8 mouse cellular contexts compared by ENCODE assay signal in genomic region chr2:12327691-12328354, GRCm38 (mm10). TPM values are rescaled to one million over a fixed set of nuclear protein-coding genes. Genes with fewer than 3 reads are reported as not detected.
A peak's percentile ranks its signal among the peaks of the same experiment; 100 is the strongest.
DNase-seq lines count a peak whose midpoint lies in the region; ATAC-seq and TF ChIP-seq lines count a peak whose summit lies in the region.

No protein-coding gene starts in this region.

- H3K4me3 ChIP-seq in heart, embryonic 11.5 days (ENCODE audit: low read depth, low read length): peak overlapping the region; percentile 32
- H3K4me3 ChIP-seq in embryonic facial prominence, embryonic 10.5 days: peak overlapping the region; percentile 54
- H3K4me3 ChIP-seq in hindbrain, postnatal 0 days (ENCODE audit: low read length): peak overlapping the region; percentile 27
- H3K4me3 ChIP-seq in midbrain, embryonic 14.5 days (replicated peaks; ENCODE audit: low read depth, low read length): 0 out of 2 replicates have a peak overlapping the region, but pooled peaks have one; percentile 1

- 37% methylated on average over 11 of the region's 11 CpGs for WGBS in heart, embryonic 11.5 days (ENCODE audit: insufficient replicate concordance)
- WGBS in embryonic facial prominence, embryonic 10.5 days: 28% methylated on average over 11 of the region's 11 CpGs
- WGBS in hindbrain, postnatal 0 days: 28% methylated on average over 11 of the region's 11 CpGs
- WGBS in midbrain, embryonic 14.5 days: 35% methylated on average over 11 of the region's 11 CpGs

- H3K4me2 ChIP-seq in heart, embryonic 11.5 days: peak overlapping the region; percentile 64
- peak overlapping the region; percentile 53 for H3K4me2 ChIP-seq in hindbrain, postnatal 0 days (ENCODE audit: low read depth, low read length)
- H3K4me2 ChIP-seq in midbrain, embryonic 14.5 days (ENCODE audit: low read length): peak overlapping the region; percentile 49

- H3K4me1 ChIP-seq in heart, embryonic 11.5 days (ENCODE audit: control insufficient read depth, insufficient read depth, low read length): peaks cover 3% of the 10 kb centered on the region; the same call in 1 of the 2 replicates
- peaks cover 23% of the 10 kb centered on the region for H3K4me1 ChIP-seq in embryonic facial prominence, embryonic 10.5 days
- 0 out of 2 replicates have a peak, but pooled peaks cover 8% of the 10 kb centered on the region for H3K4me1 ChIP-seq in hindbrain, postnatal 0 days (ENCODE audit: insufficient read depth, low read length)
- peaks cover 15% of the 10 kb centered on the region for H3K4me1 ChIP-seq in midbrain, embryonic 14.5 days (ENCODE audit: control insufficient read depth, insufficient read depth, low read length)

- DNase-seq in heart, adult 8-10 months (ENCODE audit: low spot score): no peak
- peak; percentile 27 for DNase-seq in embryonic facial prominence, embryonic 10.5 days (ENCODE audit: low spot score)
- DNase-seq in hindbrain, postnatal 0 days (ENCODE audit: low spot score): peak; percentile 23
- peak; percentile 26 for DNase-seq in midbrain, embryonic 14.5 days
- no peak for DNase-seq in right cerebral cortex, postnatal 25 days
- DNase-seq in urinary bladder, postnatal 4 days (ENCODE audit: low spot score in 2 of 2): no peak
- no peak for DNase-seq in urinary bladder, adult 2 months (ENCODE audit: low spot score)

- no peaks in the 10 kb centered on the region for H3K27me3 ChIP-seq in heart, embryonic 11.5 days (ENCODE audit: control insufficient read depth, insufficient read depth, low read length)
- no peaks in the 10 kb centered on the region for H3K27me3 ChIP-seq in embryonic facial prominence, embryonic 10.5 days (replicated peaks; ENCODE audit: low read depth, poor library complexity, severe bottlenecking)
- H3K27me3 ChIP-seq in hindbrain, postnatal 0 days (ENCODE audit: insufficient read depth, low read length): no peaks in the 10 kb centered on the region
- H3K27me3 ChIP-seq in midbrain, embryonic 14.5 days (ENCODE audit: control insufficient read depth, insufficient read depth, low read length): no peaks in the 10 kb centered on the region

- TF ChIP-seq CTCF in hindbrain, postnatal 0 days (IDR thresholded peaks at IDR 0.05; ENCODE audit: low read depth): no peak

- no peak; the same call in 1 of the 2 replicates for ATAC-seq in heart, embryonic 11.5 days (replicated peaks; ENCODE audit: insufficient number of reproducible peaks, low FRiP score, low TSS enrichment)
- 0 out of 2 replicates have a peak, but pooled peaks have one; percentile 27 for ATAC-seq in hindbrain, postnatal 0 days
- ATAC-seq in midbrain, embryonic 14.5 days (ENCODE audit: low FRiP score, low TSS enrichment): peak; percentile 26; the same call in 1 of the 2 replicates

- H3K9ac ChIP-seq in heart, embryonic 11.5 days (ENCODE audit: low read depth, low read length): peak overlapping the region; percentile 24; the same call in 1 of the 2 replicates
- H3K9ac ChIP-seq in hindbrain, postnatal 0 days (replicated peaks; ENCODE audit: low read length): no peak overlapping the region
- H3K9ac ChIP-seq in midbrain, embryonic 14.5 days (replicated peaks; ENCODE audit: low read length): no peak overlapping the region

- no peaks in the 10 kb centered on the region for H3K9me3 ChIP-seq in heart, embryonic 11.5 days (replicated peaks; ENCODE audit: control insufficient read depth, low read length)
- no peaks in the 10 kb centered on the region for H3K9me3 ChIP-seq in embryonic facial prominence, embryonic 10.5 days
- no peaks in the 10 kb centered on the region for H3K9me3 ChIP-seq in hindbrain, postnatal 0 days (ENCODE audit: low read length)
- no peaks in the 10 kb centered on the region for H3K9me3 ChIP-seq in midbrain, embryonic 14.5 days (ENCODE audit: control insufficient read depth, low read length)

- no peak overlapping the region for H3K27ac ChIP-seq in heart, embryonic 11.5 days (ENCODE audit: low read depth, low read length)
- H3K27ac ChIP-seq in embryonic facial prominence, embryonic 10.5 days (replicated peaks): peak overlapping the region; percentile 61
- no peak overlapping the region for H3K27ac ChIP-seq in hindbrain, postnatal 0 days
- no peak overlapping the region for H3K27ac ChIP-seq in midbrain, embryonic 14.5 days (replicated peaks; ENCODE audit: low read depth, low read length)

- H3K36me3 ChIP-seq in heart, embryonic 11.5 days (ENCODE audit: control insufficient read depth, insufficient read depth, low read length): no peaks in the 10 kb centered on the region
- H3K36me3 ChIP-seq in embryonic facial prominence, embryonic 10.5 days (replicated peaks): no peaks in the 10 kb centered on the region
- no peaks in the 10 kb centered on the region for H3K36me3 ChIP-seq in hindbrain, postnatal 0 days (ENCODE audit: insufficient read depth, low read length)
- H3K36me3 ChIP-seq in midbrain, embryonic 14.5 days (ENCODE audit: control insufficient read depth, insufficient read depth, low read length): no peaks in the 10 kb centered on the region

RNA-seq across cellular contexts. Expression of gene Itga8, which starts 26.1 kb away (rescaled TPM):
- polyA plus RNA-seq in heart, embryonic 11.5 days (2014; fragmentation: Nextera tagmentation; extraction: Ambion mirVana): 6.4 and 7.8 TPM in 2 replicates
- 1 to 10 TPM; 2.8 to 7.7 (median 3.9) TPM for total RNA-seq in heart, adult 8-10 months (2022)
- polyA plus RNA-seq in embryonic facial prominence, embryonic 10.5 days (2016; fragmentation: Nextera tagmentation; extraction: Ambion mirVana): 8.0 and 8.3 TPM in 2 replicates
- total RNA-seq in hindbrain, postnatal 0 days (2014; rRNA removed): 3.6 and 5.3 TPM in 2 replicates
- 2.9 and 3.2 TPM in 2 replicates for polyA plus RNA-seq in hindbrain, postnatal 0 days (2015; fragmentation: Nextera tagmentation; extraction: Ambion mirVana)
- polyA plus RNA-seq in midbrain, embryonic 14.5 days (2014; fragmentation: Nextera tagmentation; extraction: Ambion mirVana): 0.86 and 2.1 TPM in 2 replicates
- polyA plus RNA-seq in urinary bladder, adult 2 months (2012; rRNA removed): 11.6 and 14.6 TPM in 2 replicates

Comparison
In these comparisons a context has a peak if more than half of its experiments do, and no peak if none do; other contexts are left out.
1. H3K4me3 ChIP-seq: peak in every context shown above with its lines; median percentile 54 in embryonic facial prominence, embryonic 10.5 days; 32 in heart, embryonic 11.5 days; 27 in hindbrain, postnatal 0 days; 1 in midbrain, embryonic 14.5 days.
2. DNase-seq: peak in embryonic facial prominence, embryonic 10.5 days (single experiment), hindbrain, postnatal 0 days (single experiment) and midbrain, embryonic 14.5 days (single experiment); none in heart, adult 8-10 months (single experiment), right cerebral cortex, postnatal 25 days (single experiment), urinary bladder, postnatal 4 days (0 of 2) and urinary bladder, adult 2 months (single experiment).
3. Peak in every context shown above with its lines, with median percentiles within 50 percentile points of each other: H3K4me2 ChIP-seq.